Mouse (Mus musculus) 3134 (cell line): Measurements from ENCODE around the gene Rnf115.

Source experiments
- DNase-seq: peaks from one replicate; pipeline ENCODE4 v3.0.0-alpha.2; 2011; ENCODE audit warnings: low spot score; ENCODE audit not compliant: insufficient read length; ENCODE audit errors: extremely low read depth

Rnf115 gene

GRCm38 (mm10) chr3:96772949-96773348, 45.5 kb downstream of the Rnf115 start:
- DNase-seq: no peak

GRCm38 (mm10) chr3:96777120-96777519, 49.7 kb downstream of the Rnf115 start:
- no peak for DNase-seq

GRCm38 (mm10) chr3:96782236-96782635, 54.8 kb downstream of the Rnf115 start:
- no peak for DNase-seq

GRCm38 (mm10) chr3:96787784-96788183, 60.3 kb downstream of the Rnf115 start:
- DNase-seq: no peak

GRCm38 (mm10) chr3:96788506-96788905, 61.0 kb downstream of the Rnf115 start:
- DNase-seq: no peak

- DNase-seq: no peak
Observed at GRCm38 (mm10) chr3:96800254-96800653, 72.8 kb downstream of the Rnf115 start.

GRCm38 (mm10) chr3:96802214-96802613, 74.8 kb downstream of the Rnf115 start:
- DNase-seq: no peak

- no peak for DNase-seq
Observed at GRCm38 (mm10) chr3:96808136-96808535, 80.7 kb downstream of the Rnf115 start.

GRCm38 (mm10) chr3:96808651-96809050, 81.2 kb downstream of the Rnf115 start:
- peak; percentile 39 for DNase-seq

- no peak for DNase-seq
Observed at GRCm38 (mm10) chr3:96811232-96811631, 83.8 kb downstream of the Rnf115 start.

- DNase-seq: peak; percentile 45
Observed at GRCm38 (mm10) chr3:96812395-96813091, 85.1 kb downstream of the Rnf115 start.

- peak; percentile 39 for DNase-seq
Observed at GRCm38 (mm10) chr3:96813106-96813505, 85.6 kb downstream of the Rnf115 start.

- peak; percentile 32 for DNase-seq
Observed at GRCm38 (mm10) chr3:96813591-96814244, 86.3 kb downstream of the Rnf115 start.

- no peak for DNase-seq
Observed at GRCm38 (mm10) chr3:96814342-96814741, 86.9 kb downstream of the Rnf115 start.

GRCm38 (mm10) chr3:96820116-96820915, 92.9 kb downstream of the Rnf115 start:
- DNase-seq: no peak

GRCm38 (mm10) chr3:96821581-96821980, 94.1 kb downstream of the Rnf115 start:
- DNase-seq: no peak

- DNase-seq: no peak
Observed at GRCm38 (mm10) chr3:96823701-96824100, 96.2 kb downstream of the Rnf115 start.

GRCm38 (mm10) chr3:96824614-96825013, 97.2 kb downstream of the Rnf115 start:
- DNase-seq: no peak

- no peak for DNase-seq
Observed at GRCm38 (mm10) chr3:96825261-96825660, 97.8 kb downstream of the Rnf115 start.

GRCm38 (mm10) chr3:96828308-96828864, 100.9 kb downstream of the Rnf115 start:
- DNase-seq: no peak

GRCm38 (mm10) chr3:96828984-96829383, 101.5 kb downstream of the Rnf115 start, which contains the start of the genes Pdzk1 and Cd160:
Pdzk1 (plus strand) TSS chr3:96829284.
Cd160 (minus strand) TSS chr3:96829351.
- no peak for DNase-seq
